Comparison of ENCODE assay signal across 9 mouse cellular contexts in genomic region chr9:67830411-67831358, GRCm38 (mm10). TPM values are rescaled to one million over a fixed set of nuclear protein-coding genes. Genes with fewer than 3 reads are reported as not detected.
DNase-seq lines count a peak whose midpoint lies in the region; ATAC-seq and TF ChIP-seq lines count a peak whose summit lies in the region.
"Had no signal": no experiment of that assay in that cellular context is flagged by ENCODE, and none has a peak within 500 bp of the region (broad histone marks: within the 10 kb centered on the region; RNA-seq: fewer than 3 reads in every experiment).

No protein-coding gene starts in this region.

- peak overlapping the region; percentile 85 for H3K4me2 ChIP-seq in hindbrain, embryonic 15.5 days
- H3K4me2 ChIP-seq in limb, embryonic 14.5 days (replicated peaks; ENCODE audit: low read depth, low read length, severe bottlenecking): peak overlapping the region; percentile 88
- H3K4me2 ChIP-seq in midbrain, postnatal 0 days (ENCODE audit: low read depth, low read length, poor library complexity, severe bottlenecking): peak overlapping the region; percentile 55

- H3K9ac ChIP-seq in hindbrain, embryonic 15.5 days: peak overlapping the region; percentile 31
- peak overlapping the region; percentile 58 for H3K9ac ChIP-seq in limb, embryonic 14.5 days (ENCODE audit: low read depth, low read length, severe bottlenecking)
- peak overlapping the region; percentile 29 for H3K9ac ChIP-seq in midbrain, postnatal 0 days (replicated peaks; ENCODE audit: low read length, poor library complexity, severe bottlenecking)

- peak; percentile 72 for ATAC-seq in hindbrain, embryonic 15.5 days (ENCODE audit: low FRiP score, low read depth)
- ATAC-seq in limb, embryonic 14.5 days (ENCODE audit: low FRiP score, low read depth): peak; percentile 86
- ATAC-seq in midbrain, postnatal 0 days (ENCODE audit: low FRiP score): peak; percentile 84

- no peaks in the 10 kb centered on the region for H3K36me3 ChIP-seq in hindbrain, embryonic 15.5 days
- no peaks in the 10 kb centered on the region for H3K36me3 ChIP-seq in limb, embryonic 14.5 days (ENCODE audit: control insufficient read depth, insufficient read depth, low read length)
- no peaks in the 10 kb centered on the region for H3K36me3 ChIP-seq in midbrain, postnatal 0 days (ENCODE audit: insufficient read depth, low read length)

- peaks cover 44% of the 10 kb centered on the region for H3K27me3 ChIP-seq in hindbrain, embryonic 15.5 days
- H3K27me3 ChIP-seq in limb, embryonic 14.5 days (ENCODE audit: control insufficient read depth, insufficient read depth, low read length): peaks cover 31% of the 10 kb centered on the region; the same call in 1 of the 2 replicates
- peaks cover 22% of the 10 kb centered on the region; the same call in 1 of the 2 replicates for H3K27me3 ChIP-seq in midbrain, postnatal 0 days (ENCODE audit: insufficient read depth, low read length)
- H3K27me3 ChIP-seq: CH12.LX had no signal

- H3K4me3 ChIP-seq in hindbrain, embryonic 15.5 days: peak overlapping the region; percentile 64
- H3K4me3 ChIP-seq in limb, embryonic 14.5 days (replicated peaks; ENCODE audit: low read length): peak overlapping the region; percentile 56
- peak overlapping the region; percentile 46 for H3K4me3 ChIP-seq in midbrain, postnatal 0 days (ENCODE audit: low read depth, low read length)

- TF ChIP-seq POLR2A in limb, embryonic 14.5 days (IDR thresholded peaks at IDR 0.05; ENCODE audit: borderline replicate concordance, extremely low read depth, insufficient read depth, insufficient read length): no peak

- DNase-seq in kidney, adult 18-20 months: peak; percentile 33
- no peak for DNase-seq in kidney, adult 8-10 months
- peak; percentile 72 for DNase-seq in cerebellum, adult 9-10 months
- peak; percentile 50 for DNase-seq in forelimb bud, embryonic 11.5 days (ENCODE audit: low read depth, low spot score)
- peak; percentile 50 for DNase-seq in limb, embryonic 14.5 days (ENCODE audit: low spot score)
- peak; percentile 49 for DNase-seq in midbrain, postnatal 0 days (ENCODE audit: low spot score)
- peak; percentile 62 for DNase-seq in thymus, postnatal 4 days

- 2% methylated on average over 78 of the region's 84 CpGs for WGBS in hindbrain, embryonic 15.5 days
- WGBS in limb, embryonic 14.5 days: 4% methylated on average over 38 of the region's 84 CpGs
- 3% methylated on average over 49 of the region's 84 CpGs for WGBS in midbrain, postnatal 0 days

- H3K9me3 ChIP-seq in hindbrain, embryonic 15.5 days: no peaks in the 10 kb centered on the region
- H3K9me3 ChIP-seq in limb, embryonic 14.5 days (ENCODE audit: control insufficient read depth, low read length): no peaks in the 10 kb centered on the region
- H3K9me3 ChIP-seq in midbrain, postnatal 0 days (ENCODE audit: low read length): no peaks in the 10 kb centered on the region

- H3K4me1 ChIP-seq in hindbrain, embryonic 15.5 days (replicated peaks): peaks cover 19% of the 10 kb centered on the region
- H3K4me1 ChIP-seq in limb, embryonic 14.5 days (ENCODE audit: control insufficient read depth, insufficient read depth, low read length): peaks cover 6% of the 10 kb centered on the region; the same call in 1 of the 2 replicates
- H3K4me1 ChIP-seq in midbrain, postnatal 0 days (ENCODE audit: insufficient read depth, low read length): no peaks in the 10 kb centered on the region

- no peak overlapping the region for H3K27ac ChIP-seq in hindbrain, embryonic 15.5 days (replicated peaks)
- no peak overlapping the region for H3K27ac ChIP-seq in limb, embryonic 14.5 days (replicated peaks; ENCODE audit: low read depth, low read length)
- H3K27ac ChIP-seq in midbrain, postnatal 0 days (ENCODE audit: low read depth, low read length): no peak overlapping the region

- TF ChIP-seq CTCF in midbrain, postnatal 0 days (IDR thresholded peaks at IDR 0.05): no peak; the same call in 1 of the 2 replicates

RNA-seq across cellular contexts. Expression of gene C2cd4a, which starts 1.4 kb away (rescaled TPM):
- polyA plus RNA-seq in hindbrain, embryonic 15.5 days (2015; fragmentation: Nextera tagmentation; extraction: Ambion mirVana): 0.71 and 0.80 TPM in 2 replicates
- polyA plus RNA-seq in limb, embryonic 14.5 days (2012; rRNA removed): 1.3 and 2.9 TPM in 2 replicates
- 0.80 and 1.0 TPM in 2 replicates for polyA plus RNA-seq in limb, embryonic 14.5 days (2014; fragmentation: Nextera tagmentation; extraction: Ambion mirVana)
- total RNA-seq in midbrain, postnatal 0 days (2014; rRNA removed): 0.71 and 0.99 TPM in 2 replicates
- 0.68 and 0.70 TPM in 2 replicates for polyA plus RNA-seq in midbrain, postnatal 0 days (2015; fragmentation: Nextera tagmentation; extraction: Ambion mirVana)

RNA-seq across cellular contexts. Expression of gene Vps13c, which starts 9.5 kb away (rescaled TPM):
- 7.7 and 9.4 TPM in 2 replicates for polyA plus RNA-seq in hindbrain, embryonic 15.5 days (2015; fragmentation: Nextera tagmentation; extraction: Ambion mirVana)
- 6.2 and 7.4 TPM in 2 replicates for polyA plus RNA-seq in limb, embryonic 14.5 days (2012; rRNA removed)
- polyA plus RNA-seq in limb, embryonic 14.5 days (2014; fragmentation: Nextera tagmentation; extraction: Ambion mirVana): 3.8 and 4.0 TPM in 2 replicates
- total RNA-seq in midbrain, postnatal 0 days (2014; rRNA removed): 31.5 and 42.8 TPM in 2 replicates
- polyA plus RNA-seq in midbrain, postnatal 0 days (2015; fragmentation: Nextera tagmentation; extraction: Ambion mirVana): 6.8 and 8.4 TPM in 2 replicates

Comparison
In these comparisons a context has a peak if more than half of its experiments do, and no peak if none do; other contexts are left out.
1. DNase-seq: peak in kidney, adult 18-20 months (single experiment), cerebellum, adult 9-10 months (single experiment), forelimb bud, embryonic 11.5 days (single experiment), limb, embryonic 14.5 days (single experiment), midbrain, postnatal 0 days (single experiment) and thymus, postnatal 4 days (single experiment); none in kidney, adult 8-10 months (0 of 2).
2. Peak in every context shown above with its lines, with median percentiles within 50 percentile points of each other: ATAC-seq, H3K4me2 ChIP-seq, H3K4me3 ChIP-seq and H3K9ac ChIP-seq.